Mouse (Mus musculus) large intestine, adult 2 months (tissue): ENCODE data around the gene Ttyh2. TPM values are rescaled to one million over a fixed set of nuclear protein-coding genes. Genes with fewer than 3 reads are reported as not detected.

Experiments
- DNase-seq: peaks from one replicate; pipeline ENCODE4 v3.0.0-alpha.2; 2012; ENCODE audit warnings: low read depth, low spot score
- WGBS: fragments of 180-500 bp; shearing (Covaris S2); methylation state at CpG from one replicate; pipeline ENCODE4 v1.1.7; 2018; 5-methylcytosine and 5-hydroxymethylcytosine counted together
- polyA plus RNA-seq: library from polyadenylated mRNA; depleted of rRNA; stranded (reverse); fragments of >200 nt; gene quantifications from 2 replicates; pipeline ENCODE4 v1.2.3, GENCODE M21; 2012; rRNA removed

Ttyh2 gene
- 46.5 and 81.8 TPM in 2 replicates for polyA plus RNA-seq

- under 1% methylated on average over 40 of the region's 40 CpGs for WGBS
These were observed at the start of gene Ttyh2 for GRCm38 (mm10) chr11:114675341-114675825. TSS of gene Ttyh2 (plus strand) at chr11:114675431.

DNA sequence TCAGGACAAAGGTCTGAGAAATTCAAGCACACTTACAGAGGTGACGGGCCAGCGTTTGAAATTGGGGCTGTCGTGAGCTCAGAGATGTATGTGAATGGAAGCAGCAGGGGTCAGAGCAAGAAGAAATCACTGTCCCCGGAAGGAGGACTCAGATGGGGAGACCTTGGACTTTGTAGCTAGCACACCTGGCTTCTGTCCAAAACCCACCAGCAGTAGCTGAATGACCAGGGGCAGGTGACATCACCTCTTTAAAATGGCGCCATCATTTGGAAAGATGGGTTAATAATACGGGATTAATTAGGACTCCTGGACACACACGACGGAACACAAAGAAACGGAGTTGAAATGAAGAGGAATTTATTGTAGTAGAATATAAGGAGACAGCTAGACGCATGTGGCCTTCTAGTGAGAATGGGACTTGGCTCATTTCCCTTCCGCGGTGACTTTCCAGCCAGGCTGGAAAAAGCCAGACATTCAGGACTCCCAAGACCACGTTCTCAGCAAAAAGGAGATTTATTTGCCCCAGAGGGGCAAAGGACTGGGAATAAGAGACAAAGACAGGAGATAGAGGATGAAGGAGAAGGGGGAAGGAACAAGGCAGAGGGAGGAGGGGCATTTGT lies 49.0 kb upstream of the Ttyh2 start:
- no peak for DNase-seq

More at GRCm38 (mm10) chr11:114675341-114675825, at the start of gene Ttyh2:
- DNase-seq: peak; percentile 62

GRCm38 (mm10) chr11:114627036-114627435 lies 48.2 kb upstream of the Ttyh2 start:
- no peak for DNase-seq
- WGBS: 74% methylated on average over 6 of the region's 6 CpGs

More for the DNA sequence above, 49.0 kb upstream of the Ttyh2 start:
- WGBS: 82% methylated on average over 13 of the region's 13 CpGs

GRCm38 (mm10) chr11:114628032-114628431 lies 47.2 kb upstream of the Ttyh2 start:
- DNase-seq: no peak
- 75% methylated on average over 12 of the region's 12 CpGs for WGBS

- WGBS: 82% methylated on average over 5 of the region's 5 CpGs
- no peak for DNase-seq
These were observed 45.2 kb upstream of the Ttyh2 start for GRCm38 (mm10) chr11:114630044-114630443.

GRCm38 (mm10) chr11:114632266-114632665 lies 43.0 kb upstream of the Ttyh2 start:
- no peak for DNase-seq
- WGBS: 69% methylated on average over 8 of the region's 8 CpGs

GRCm38 (mm10) chr11:114636292-114636691 lies 38.9 kb upstream of the Ttyh2 start:
- WGBS: 2% methylated on average over 6 of the region's 6 CpGs
- DNase-seq: peak; percentile 43

DNA sequence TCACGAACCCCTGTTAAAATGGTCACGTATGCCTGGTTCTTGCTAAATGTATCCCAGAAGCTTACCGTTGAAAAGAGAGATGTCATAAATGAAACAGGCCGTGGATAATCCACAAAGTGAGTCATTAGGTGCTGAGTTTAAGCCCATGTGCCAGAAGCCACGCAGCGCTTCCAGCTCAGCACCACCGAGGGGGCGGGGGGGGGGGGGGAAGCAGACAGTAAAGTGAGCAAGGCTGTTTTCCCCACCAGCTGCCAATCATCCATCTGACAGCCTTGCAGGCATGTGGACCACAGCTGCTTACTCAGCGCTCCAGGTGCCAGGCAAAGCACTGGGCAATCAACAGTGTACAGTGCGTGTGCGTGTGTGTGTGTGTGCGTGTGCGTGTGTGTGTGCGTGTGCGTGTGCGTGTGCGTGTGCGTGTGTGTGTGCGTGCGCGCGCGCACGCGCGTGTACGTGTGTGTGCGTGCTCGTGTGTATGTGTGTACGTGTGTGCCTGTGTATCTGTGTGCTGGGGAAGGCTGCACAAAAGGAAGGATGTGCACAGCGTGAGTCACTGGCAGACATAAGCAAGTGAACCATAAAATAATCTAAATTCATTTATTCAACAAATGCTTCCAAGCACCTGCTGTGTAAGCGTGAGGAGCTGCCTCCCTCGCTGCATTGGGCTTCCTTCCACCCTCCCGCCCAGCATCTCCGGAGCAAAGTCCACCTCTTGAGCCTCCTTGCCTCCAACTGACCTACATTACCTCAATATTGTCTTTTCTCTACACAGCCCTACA lies 38.3 kb upstream of the Ttyh2 start:
- WGBS: 44% methylated on average over 35 of the region's 35 CpGs
- no peak for DNase-seq

- WGBS: 71% methylated on average over 10 of the region's 10 CpGs
- DNase-seq: no peak
These were observed 36.5 kb upstream of the Ttyh2 start for GRCm38 (mm10) chr11:114638647-114639290.

DNA sequence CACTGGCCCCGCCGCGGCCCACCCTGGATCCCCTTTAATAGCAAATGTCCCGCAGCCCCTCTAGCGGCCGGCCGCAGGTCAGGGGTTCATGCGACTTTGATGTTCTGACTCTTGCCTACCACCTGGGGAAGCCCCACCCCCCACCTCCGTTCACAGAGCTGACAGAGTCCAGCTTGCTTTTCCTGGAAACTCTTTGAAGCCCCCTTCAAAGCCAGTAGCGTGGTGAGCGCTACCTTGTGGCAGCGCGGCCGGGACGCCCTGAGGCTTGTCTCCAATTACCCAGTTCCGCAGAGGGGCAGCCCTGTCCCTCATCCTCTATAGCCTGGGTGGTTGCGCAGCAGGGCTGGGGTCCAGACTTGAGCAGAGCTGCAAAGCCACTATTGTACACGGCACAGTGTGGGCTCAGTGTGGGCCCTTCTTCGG lies 35.5 kb upstream of the Ttyh2 start:
- WGBS: 37% methylated on average over 19 of the region's 19 CpGs
- no peak for DNase-seq

GRCm38 (mm10) chr11:114640658-114641057 lies 34.6 kb upstream of the Ttyh2 start:
- DNase-seq: no peak
- WGBS: 50% methylated on average over 6 of the region's 6 CpGs

DNA sequence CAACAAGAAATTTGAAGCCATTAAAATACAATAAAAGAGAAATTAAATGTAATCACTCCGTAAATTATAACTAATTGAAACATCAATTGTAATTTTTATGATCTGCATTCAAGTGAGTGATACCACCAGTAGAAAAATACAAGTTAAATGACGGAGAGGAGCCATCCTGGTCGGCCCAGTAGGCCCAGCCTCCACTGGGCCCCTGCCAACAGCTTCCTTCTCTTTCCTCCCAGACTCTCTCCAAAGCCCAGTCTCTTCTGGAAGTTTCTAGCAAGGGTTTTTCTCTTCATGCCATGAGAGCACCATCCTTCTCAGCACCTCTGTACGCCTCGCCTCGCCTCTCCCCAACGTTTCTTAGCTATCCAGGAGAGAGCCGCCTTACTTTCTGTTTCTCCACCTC lies 34.1 kb upstream of the Ttyh2 start:
- no peak for DNase-seq
- 73% methylated on average over 8 of the region's 8 CpGs for WGBS

- DNase-seq: no peak
- WGBS: 61% methylated on average over 12 of the region's 12 CpGs
These were observed 33.0 kb upstream of the Ttyh2 start for GRCm38 (mm10) chr11:114642184-114642583.

DNA sequence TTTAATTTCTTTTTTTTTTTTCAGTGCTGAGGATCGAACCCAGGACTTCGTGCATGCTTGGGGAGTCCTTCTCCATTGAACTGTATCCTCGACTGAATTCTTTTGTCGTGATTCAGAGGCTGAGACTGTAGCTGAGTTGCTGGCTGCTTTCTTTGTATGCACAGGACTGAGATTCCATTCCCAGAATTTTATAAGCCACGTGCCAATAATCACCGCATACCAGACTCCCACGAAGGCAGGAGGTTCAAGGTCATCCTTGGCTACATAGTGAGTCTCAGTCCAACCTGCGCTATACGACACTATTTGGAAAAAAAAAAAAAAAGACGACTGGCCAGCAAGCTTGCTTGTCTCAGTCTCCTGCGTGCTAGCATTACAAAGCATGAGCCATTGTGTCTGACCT lies 32.3 kb upstream of the Ttyh2 start:
- DNase-seq: no peak
- WGBS: 45% methylated on average over 11 of the region's 11 CpGs

DNA sequence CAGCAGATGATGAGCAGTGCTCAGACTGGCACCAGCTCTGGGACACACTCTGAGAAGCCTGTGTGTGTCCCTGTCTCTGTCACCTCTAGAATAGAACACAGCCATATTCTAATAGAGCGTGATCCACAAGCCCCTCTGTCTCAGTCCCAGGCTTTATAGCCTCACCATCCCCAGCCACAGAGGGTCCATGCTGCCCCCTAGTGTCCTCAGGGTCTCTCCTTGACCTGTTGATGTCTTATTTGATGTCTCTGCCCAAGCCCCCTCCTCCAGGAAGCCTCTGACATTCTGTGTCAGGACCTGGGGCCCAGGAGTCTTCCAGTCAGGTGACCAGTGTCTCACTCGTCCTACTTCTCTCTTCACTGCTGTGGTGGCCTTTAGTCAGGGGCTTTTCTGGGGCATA lies 31.1 kb upstream of the Ttyh2 start:
- WGBS: 41% methylated on average over 2 of the region's 2 CpGs
- no peak for DNase-seq

- DNase-seq: no peak
- 59% methylated on average over 4 of the region's 4 CpGs for WGBS
These were observed 25.7 kb upstream of the Ttyh2 start for GRCm38 (mm10) chr11:114649510-114649909.

DNA sequence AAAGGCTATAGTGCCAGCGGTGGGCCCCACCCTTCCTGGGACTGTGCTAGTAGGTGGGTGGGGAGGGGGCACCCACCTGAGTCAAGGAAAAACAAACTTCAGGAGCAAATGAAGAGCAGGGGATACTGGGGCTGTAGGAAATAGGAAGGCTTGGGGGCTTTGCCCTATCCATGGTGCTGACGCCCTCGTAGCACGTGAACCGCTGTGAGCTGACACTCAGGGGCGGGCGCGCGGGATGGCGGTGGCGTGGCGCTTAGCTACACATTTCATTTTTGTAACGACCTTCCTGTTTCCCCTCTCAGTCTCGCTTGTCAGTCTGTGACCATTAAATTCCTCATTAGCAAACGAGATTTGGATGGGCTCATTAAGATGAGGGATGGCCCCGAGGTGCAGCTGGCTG lies 22.7 kb upstream of the Ttyh2 start:
- DNase-seq: no peak
- WGBS: 7% methylated on average over 16 of the region's 16 CpGs

- no peak for DNase-seq
- WGBS: 78% methylated on average over 6 of the region's 6 CpGs
These were observed 21.6 kb upstream of the Ttyh2 start for GRCm38 (mm10) chr11:114653664-114654063.

DNA sequence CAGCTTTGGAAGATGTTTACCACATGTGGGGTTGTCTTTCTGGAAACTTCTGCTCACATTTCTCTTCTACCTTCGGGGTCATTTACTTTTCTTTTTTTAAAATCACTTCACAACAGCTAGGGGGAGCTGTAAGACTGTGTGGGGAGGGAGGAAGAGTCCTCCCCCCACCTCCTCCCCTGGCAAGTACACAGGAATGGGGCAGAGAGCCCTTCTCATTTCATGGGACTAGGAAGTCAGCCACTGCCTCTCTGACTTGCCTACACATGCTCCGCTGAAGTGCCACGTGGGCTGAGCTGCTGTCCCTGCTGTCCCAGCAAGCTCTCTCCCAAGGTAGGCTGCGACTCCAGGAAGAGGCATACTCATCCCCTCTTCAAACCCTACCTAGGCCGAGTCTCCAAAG lies 20.7 kb upstream of the Ttyh2 start:
- no peak for DNase-seq
- 47% methylated on average over 5 of the region's 5 CpGs for WGBS

- WGBS: 61% methylated on average over 7 of the region's 7 CpGs
- no peak for DNase-seq
These were observed 19.8 kb upstream of the Ttyh2 start for GRCm38 (mm10) chr11:114655350-114656008.
